ENCODE assay signal across 9 mouse cellular contexts in the genomic region with DNA sequence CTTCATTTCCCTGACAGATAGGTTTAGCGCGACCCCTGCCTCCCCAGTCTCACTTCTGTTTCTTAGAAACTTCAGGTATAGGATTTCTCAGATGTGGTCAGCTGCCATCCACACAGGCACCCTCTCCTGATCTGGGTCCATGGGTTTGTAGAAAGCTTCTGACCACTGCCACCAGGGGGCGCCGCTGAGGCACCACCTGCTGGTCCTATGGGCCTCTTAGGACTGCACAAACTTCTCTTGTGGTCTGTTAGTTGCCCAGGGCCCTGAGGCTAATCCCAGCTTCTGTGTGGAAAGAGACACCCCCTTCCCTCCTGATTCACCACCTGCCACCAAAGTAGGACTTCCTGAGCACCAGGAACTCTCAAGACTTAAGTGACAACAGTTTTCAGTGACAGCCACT. TPM values are rescaled to one million over a fixed set of nuclear protein-coding genes. Genes with fewer than 3 reads are reported as not detected.
DNase-seq lines count a peak whose midpoint lies in the region; ATAC-seq and TF ChIP-seq lines count a peak whose summit lies in the region.
"Had no signal": no experiment of that assay in that cellular context is flagged by ENCODE, and none has a peak within 500 bp of the region (broad histone marks: within the 10 kb centered on the region; RNA-seq: fewer than 3 reads in every experiment).

No protein-coding gene starts in this region.

- no peak for TF ChIP-seq POLR2A in kidney, adult 2 months (IDR thresholded peaks at IDR 0.05; ENCODE audit: low read depth, low read length)

- no peak overlapping the region for H3K9ac ChIP-seq in kidney, embryonic 16.5 days (replicated peaks; ENCODE audit: low read length)
- H3K9ac ChIP-seq in liver, embryonic 13.5 days = no peak overlapping the region
- H3K9ac ChIP-seq in stomach, postnatal 0 days (ENCODE audit: low read length) = no peak overlapping the region
- no peak overlapping the region for H3K9ac ChIP-seq in midbrain, embryonic 13.5 days (replicated peaks)
- no peak overlapping the region for H3K9ac ChIP-seq in forebrain, embryonic 11.5 days (ENCODE audit: low read length)

- peaks cover 35% of the 10 kb centered on the region for H3K9me3 ChIP-seq in kidney, embryonic 16.5 days (ENCODE audit: low read length)
- H3K9me3 ChIP-seq in liver, embryonic 13.5 days (replicated peaks) = peaks cover 6% of the 10 kb centered on the region
- no peaks in the 10 kb centered on the region for H3K9me3 ChIP-seq in stomach, postnatal 0 days (ENCODE audit: control insufficient read depth, low read length)
- H3K9me3 ChIP-seq in midbrain, embryonic 13.5 days = peaks cover 40% of the 10 kb centered on the region
- peaks cover 24% of the 10 kb centered on the region for H3K9me3 ChIP-seq in forebrain, embryonic 11.5 days (ENCODE audit: control insufficient read depth, low read length)

- H3K4me1 ChIP-seq in kidney, adult 2 months (ENCODE audit: control insufficient read depth, insufficient read depth, low read length) = no peaks in the 10 kb centered on the region
- no peaks in the 10 kb centered on the region for H3K4me1 ChIP-seq in kidney, embryonic 16.5 days (ENCODE audit: insufficient read depth, low read length)
- no peaks in the 10 kb centered on the region for H3K4me1 ChIP-seq in liver, embryonic 13.5 days (replicated peaks)
- H3K4me1 ChIP-seq in stomach, postnatal 0 days (replicated peaks; ENCODE audit: control insufficient read depth, insufficient read depth) = no peaks in the 10 kb centered on the region
- no peaks in the 10 kb centered on the region for H3K4me1 ChIP-seq in midbrain, embryonic 13.5 days (replicated peaks)
- no peaks in the 10 kb centered on the region for H3K4me1 ChIP-seq in forebrain, embryonic 11.5 days (replicated peaks; ENCODE audit: control insufficient read depth, insufficient read depth, low read length)

- no peak overlapping the region for H3K27ac ChIP-seq in kidney, adult 2 months (ENCODE audit: insufficient read depth, low read depth, low read length)
- no peak overlapping the region for H3K27ac ChIP-seq in kidney, embryonic 16.5 days (ENCODE audit: low read length)
- no peak overlapping the region for H3K27ac ChIP-seq in liver, embryonic 13.5 days
- H3K27ac ChIP-seq in stomach, postnatal 0 days (replicated peaks) = no peak overlapping the region
- H3K27ac ChIP-seq in midbrain, embryonic 13.5 days = no peak overlapping the region
- no peak overlapping the region for H3K27ac ChIP-seq in forebrain, embryonic 11.5 days (ENCODE audit: low read depth, low read length)

- H3K36me3 ChIP-seq in kidney, adult 2 months (ENCODE audit: control insufficient read depth, insufficient read depth, low read length) = no peaks in the 10 kb centered on the region
- peaks cover 45% of the 10 kb centered on the region for H3K36me3 ChIP-seq in kidney, embryonic 16.5 days (ENCODE audit: insufficient read depth, low read length)
- peaks cover 22% of the 10 kb centered on the region for H3K36me3 ChIP-seq in liver, embryonic 13.5 days
- H3K36me3 ChIP-seq in stomach, postnatal 0 days (ENCODE audit: control insufficient read depth, insufficient read depth, low read length) = peaks cover under 1% of the 10 kb centered on the region; the same call in 1 of the 2 replicates
- peaks cover 75% of the 10 kb centered on the region for H3K36me3 ChIP-seq in midbrain, embryonic 13.5 days
- H3K36me3 ChIP-seq in forebrain, embryonic 11.5 days (ENCODE audit: control insufficient read depth, insufficient read depth, low read length) = peaks cover 29% of the 10 kb centered on the region

- TF ChIP-seq CTCF in kidney, adult 2 months (conservative IDR thresholded peaks at IDR 0.05; ENCODE audit: insufficient read depth, insufficient read length, low read depth, low read length) = peak; percentile 65
- TF ChIP-seq CTCF in stomach, postnatal 0 days (IDR thresholded peaks at IDR 0.05; ENCODE audit: low read depth) = peak; percentile 68

- peak; percentile 47 for DNase-seq in kidney, adult 2 months
- DNase-seq in adrenal gland, postnatal 25 days = peak; percentile 55
- peak; percentile 31 for DNase-seq in liver, embryonic 13.5 days
- peak; percentile 48 for DNase-seq in stomach, postnatal 0 days (ENCODE audit: low spot score)
- DNase-seq in ovary, postnatal 14 days (ENCODE audit: low spot score) = no peak
- no peak for DNase-seq in forebrain, embryonic 11.5 days (ENCODE audit: low spot score)
- DNase-seq: retina, postnatal 1 day had no signal

- H3K27me3 ChIP-seq in kidney, adult 2 months (replicated peaks; ENCODE audit: control insufficient read depth, insufficient read depth, low read length) = no peaks in the 10 kb centered on the region
- H3K27me3 ChIP-seq in kidney, embryonic 16.5 days (ENCODE audit: insufficient read depth, low read length) = no peaks in the 10 kb centered on the region
- H3K27me3 ChIP-seq in liver, embryonic 13.5 days = no peaks in the 10 kb centered on the region
- no peaks in the 10 kb centered on the region for H3K27me3 ChIP-seq in stomach, postnatal 0 days (ENCODE audit: control insufficient read depth, insufficient read depth, low read length)
- H3K27me3 ChIP-seq in midbrain, embryonic 13.5 days = no peaks in the 10 kb centered on the region
- H3K27me3 ChIP-seq in forebrain, embryonic 11.5 days (ENCODE audit: control insufficient read depth, insufficient read depth, low read length) = no peaks in the 10 kb centered on the region

- no peak overlapping the region for H3K4me2 ChIP-seq in kidney, embryonic 16.5 days (replicated peaks; ENCODE audit: low read depth, low read length)
- H3K4me2 ChIP-seq in liver, embryonic 13.5 days = no peak overlapping the region
- H3K4me2 ChIP-seq in stomach, postnatal 0 days (replicated peaks; ENCODE audit: low read depth) = no peak overlapping the region
- no peak overlapping the region for H3K4me2 ChIP-seq in midbrain, embryonic 13.5 days (replicated peaks)
- no peak overlapping the region for H3K4me2 ChIP-seq in forebrain, embryonic 11.5 days (ENCODE audit: low read depth, low read length, severe bottlenecking)

- WGBS in kidney, adult 2 months = 59% methylated on average over 4 of the region's 4 CpGs
- 56% methylated on average over 4 of the region's 4 CpGs for WGBS in kidney, embryonic 16.5 days
- 37% methylated on average over 4 of the region's 4 CpGs for WGBS in liver, embryonic 13.5 days (ENCODE audit: insufficient replicate concordance)
- WGBS in stomach, postnatal 0 days = 57% methylated on average over 4 of the region's 4 CpGs
- 61% methylated on average over 4 of the region's 4 CpGs for WGBS in midbrain, embryonic 13.5 days
- 60% methylated on average over 4 of the region's 4 CpGs for WGBS in forebrain, embryonic 11.5 days

- no peak for ATAC-seq in kidney, embryonic 16.5 days (ENCODE audit: low FRiP score, low TSS enrichment)
- ATAC-seq in liver, embryonic 13.5 days (ENCODE audit: low read depth) = no peak
- no peak for ATAC-seq in stomach, postnatal 0 days (ENCODE audit: low FRiP score, low TSS enrichment)
- ATAC-seq in midbrain, embryonic 13.5 days = no peak
- ATAC-seq in forebrain, embryonic 11.5 days (replicated peaks; ENCODE audit: low FRiP score) = no peak

- TF ChIP-seq EP300 in stomach, postnatal 0 days (optimal IDR thresholded peaks at IDR 0.05) = no peak

- H3K4me3 ChIP-seq in kidney, adult 2 months (ENCODE audit: insufficient read depth, low read depth, low read length) = no peak overlapping the region
- H3K4me3 ChIP-seq in kidney, embryonic 16.5 days (ENCODE audit: low read length) = no peak overlapping the region
- no peak overlapping the region for H3K4me3 ChIP-seq in liver, embryonic 13.5 days (replicated peaks)
- H3K4me3 ChIP-seq in stomach, postnatal 0 days (ENCODE audit: low read depth, low read length) = no peak overlapping the region
- no peak overlapping the region for H3K4me3 ChIP-seq in midbrain, embryonic 13.5 days (replicated peaks)
- no peak overlapping the region for H3K4me3 ChIP-seq in forebrain, embryonic 11.5 days (ENCODE audit: low read depth, low read length)

RNA-seq across cellular contexts. Expression of a gene that starts 30.7 kb away (rescaled TPM):
- 2.3 and 2.6 TPM in 2 replicates for polyA plus RNA-seq in kidney, adult 2 months (2012; rRNA removed)
- 4.8 and 6.6 TPM in 2 replicates for polyA plus RNA-seq in kidney, embryonic 16.5 days (2015; fragmentation: Nextera tagmentation; extraction: Ambion mirVana)
- total RNA-seq in adrenal gland, postnatal 25 days (2021) = 7.8 and 10.7 TPM in 2 replicates
- 0.91 and 1.00 TPM in 2 replicates for polyA plus RNA-seq in liver, embryonic 13.5 days (2015; fragmentation: Nextera tagmentation; extraction: Ambion mirVana)
- 0.98 and 1.2 TPM in 2 replicates for polyA plus RNA-seq in stomach, postnatal 0 days (2015; fragmentation: Nextera tagmentation; extraction: Ambion mirVana)
- 5.7 and 6.0 TPM in 2 replicates for polyA plus RNA-seq in midbrain, embryonic 13.5 days (2015; fragmentation: Nextera tagmentation; extraction: Ambion mirVana)
- polyA plus RNA-seq in forebrain, embryonic 11.5 days (2014; fragmentation: Nextera tagmentation; extraction: Ambion mirVana) = 5.4 and 6.9 TPM in 2 replicates

RNA-seq across cellular contexts. Expression of a gene that starts 39.2 kb away (rescaled TPM):
- 14.3 and 16.1 TPM in 2 replicates for polyA plus RNA-seq in kidney, adult 2 months (2012; rRNA removed)
- polyA plus RNA-seq in kidney, embryonic 16.5 days (2015; fragmentation: Nextera tagmentation; extraction: Ambion mirVana) = 3.5 and 4.3 TPM in 2 replicates
- total RNA-seq in adrenal gland, postnatal 25 days (2021) = 0.33 and 0.38 TPM in 2 replicates
- polyA plus RNA-seq in liver, embryonic 13.5 days (2015; fragmentation: Nextera tagmentation; extraction: Ambion mirVana) = 0.92 and 1.2 TPM in 2 replicates
- 0.56 and 0.57 TPM in 2 replicates for polyA plus RNA-seq in stomach, postnatal 0 days (2015; fragmentation: Nextera tagmentation; extraction: Ambion mirVana)
- polyA plus RNA-seq in midbrain, embryonic 13.5 days (2015; fragmentation: Nextera tagmentation; extraction: Ambion mirVana) = 1.0 and 1.6 TPM in 2 replicates
- 0.35 and 0.75 TPM in 2 replicates for polyA plus RNA-seq in forebrain, embryonic 11.5 days (2014; fragmentation: Nextera tagmentation; extraction: Ambion mirVana)

Comparison
In these comparisons a context has a peak if more than half of its experiments do, and no peak if none do; other contexts are left out.
1. DNase-seq: peak in kidney, adult 2 months (single experiment), adrenal gland, postnatal 25 days (single experiment), liver, embryonic 13.5 days (single experiment) and stomach, postnatal 0 days (single experiment); none in ovary, postnatal 14 days (single experiment) and forebrain, embryonic 11.5 days (single experiment).